Mouse (Mus musculus) liver, embryonic 14.5 days (tissue): ENCODE data around the gene Fam222b. TPM values are rescaled to one million over a fixed set of nuclear protein-coding genes. Genes with fewer than 3 reads are reported as not detected.

Source experiments
- ATAC-seq: fragments of 200-750 bp; cut with Nextera tagmentation; 2 replicates; pipeline ENCODE4 v1.8.0; 2017; ENCODE audit warnings: moderate number of reproducible peaks, mild to moderate bottlenecking, moderate library complexity; ENCODE audit not compliant: insufficient read depth
- DNase-seq, 3 experiments: peaks; one replicate each; pipeline ENCODE4 v3.0.0-alpha.2; 2012 to 2013; ENCODE audit warnings: low read depth in 3 of 3, low spot score in 3 of 3
- H3K27ac ChIP-seq: fragments of 300-500 bp; sonication (generic); 2 replicates; pipeline ENCODE4 v1.5.1; 2014; ENCODE audit warnings: moderate library complexity, mild to moderate bottlenecking, control low read depth, inconsistent platforms
- H3K27me3 ChIP-seq: fragments of 300-500 bp; sonication (generic); 2 replicates; pipeline ENCODE4 v1.6.1; 2014; ENCODE audit warnings: mild to moderate bottlenecking, low read length, moderate library complexity; ENCODE audit not compliant: control insufficient read depth, insufficient read depth
- H3K36me3 ChIP-seq: fragments of 300-500 bp; sonication (generic); replicated peaks from 2 replicates; pipeline ENCODE4 v1.6.1; 2014; ENCODE audit warnings: low read depth; ENCODE audit not compliant: control insufficient read depth, insufficient read depth
- H3K4me1 ChIP-seq, 2 experiments: fragments of 200-500 bp in 1 of 2; fragments of 300-500 bp in 1 of 2; sonication (generic) in 1 of 2; replicated peaks; 2 replicates each; pipeline ENCODE4 v1.6.1; 2012 to 2014; ENCODE audit warnings: antibody characterized with exemption in 1 of 2, inconsistent platforms in 1 of 2, low read length in 1 of 2; ENCODE audit not compliant: control insufficient read depth in 2 of 2, insufficient read depth in 2 of 2
- H3K4me2 ChIP-seq: fragments of 300-500 bp; sonication (generic); 2 replicates; pipeline ENCODE4 v1.6.1; 2014; ENCODE audit warnings: low read depth, mild to moderate bottlenecking, control low read depth, moderate library complexity
- H3K4me3 ChIP-seq, 2 experiments: fragments of 200-500 bp in 1 of 2; fragments of 300-500 bp in 1 of 2; sonication (generic) in 1 of 2; 2 replicates each; pipeline ENCODE4 v1.5.1; 2012 to 2014; ENCODE audit warnings: low read depth in 2 of 2, low read length in 2 of 2, mild to moderate bottlenecking in 2 of 2, control low read depth in 1 of 2, inconsistent platforms in 1 of 2, moderate library complexity in 1 of 2; ENCODE audit not compliant: insufficient read depth in 1 of 2
- H3K9ac ChIP-seq: fragments of 300-500 bp; sonication (generic); replicated peaks from 2 replicates; pipeline ENCODE4 v1.6.1; 2014; ENCODE audit warnings: mild to moderate bottlenecking, control low read depth, moderate library complexity
- H3K9me3 ChIP-seq: fragments of 300-500 bp; sonication (generic); 2 replicates; pipeline ENCODE4 v1.6.1; 2016; ENCODE audit warnings: low read length, mixed read lengths; ENCODE audit not compliant: control insufficient read depth
- CTCF ChIP-seq: IDR thresholded peaks from 2 replicates; pipeline ENCODE4 v1.5.1; 2016; ENCODE audit warnings: antibody characterized with exemption, low read depth, control low read depth
- EP300 ChIP-seq: IDR thresholded peaks from 2 replicates; pipeline ENCODE4 v1.6.1; 2016; ENCODE audit warnings: antibody characterized with exemption, low read depth
- WGBS: fragments of 180-500 bp; shearing (Covaris S2); extraction: QIAGEN DNeasy Blood & Tissue Kit; methylation state at CpG from one replicate; pipeline ENCODE4 v1.1.7; 2014; ENCODE audit not compliant: insufficient replicate concordance; 5-methylcytosine and 5-hydroxymethylcytosine counted together
- polyA plus RNA-seq, 2 experiments: library from polyadenylated mRNA; depleted of rRNA in 1 of 2; stranded (reverse) in 1 of 2; unstranded in 1 of 2; fragments of >200 nt; fragmentation: Nextera tagmentation in 1 of 2; extraction: Ambion mirVana in 1 of 2; gene quantifications; 2 replicates each; pipeline versions ENCODE4 v1.2.1 to v1.2.3; 2012 to 2014

Fam222b gene
- polyA plus RNA-seq, 2 experiments = 2.5 to 3.8 TPM

- TF ChIP-seq EP300 (no peak), CTCF (peak; percentile 100)
- ATAC-seq = peak; percentile 72
- 14% methylated on average over 2 of the region's 2 CpGs for WGBS
- Histone ChIP-seq H3K27ac (no peak overlapping the region), H3K9ac (no peak overlapping the region), H3K4me3 (no peak overlapping the region), H3K27me3 (no peaks in the 10 kb centered on the region), H3K9me3 (no peaks in the 10 kb centered on the region), H3K36me3 (peaks cover 36% of the 10 kb centered on the region), H3K4me2 (no peak overlapping the region), H3K4me1 (peaks cover 6 to 9% of the 10 kb centered on the region in 2 experiments)
- DNase-seq = peak; percentile 81 to 83 (median 82)
These were observed 64.6 kb downstream of the Fam222b start for GRCm38 (mm10) chr11:78159096-78159495.

GRCm38 (mm10) chr11:78159557-78159956 is 65.1 kb downstream of the Fam222b start:
- Histone ChIP-seq H3K4me3 (no peak overlapping the region), H3K9ac (no peak overlapping the region), H3K27me3 (no peaks in the 10 kb centered on the region), H3K9me3 (no peaks in the 10 kb centered on the region), H3K36me3 (peaks cover 36% of the 10 kb centered on the region), H3K27ac (no peak overlapping the region), H3K4me1 (peaks cover 6 to 9% of the 10 kb centered on the region in 2 experiments), H3K4me2 (no peak overlapping the region)
- whole genome bisulfite sequencing = 87% methylated on average over 7 of the region's 7 CpGs
- ATAC-seq (no peak), DNase-seq (no peak)
- TF ChIP-seq CTCF = no peak
- TF ChIP-seq EP300 = no peak

GRCm38 (mm10) chr11:78160171-78160570 is 65.7 kb downstream of the Fam222b start:
- TF ChIP-seq EP300 = no peak
- no peak for TF ChIP-seq CTCF
- Histone ChIP-seq H3K4me1 (peaks cover 6 to 9% of the 10 kb centered on the region in 2 experiments), H3K4me3 (no peak overlapping the region), H3K9me3 (no peaks in the 10 kb centered on the region), H3K27ac (no peak overlapping the region), H3K36me3 (peaks cover 36% of the 10 kb centered on the region), H3K27me3 (no peaks in the 10 kb centered on the region), H3K4me2 (no peak overlapping the region), H3K9ac (no peak overlapping the region)
- no peak for DNase-seq
- 86% methylated on average over 18 of the region's 18 CpGs for WGBS
- ATAC-seq = no peak

GRCm38 (mm10) chr11:78160675-78161074 is 66.2 kb downstream of the Fam222b start:
- Histone ChIP-seq H3K27me3 (no peaks in the 10 kb centered on the region), H3K4me2 (no peak overlapping the region), H3K36me3 (peaks cover 36% of the 10 kb centered on the region), H3K27ac (no peak overlapping the region), H3K9ac (no peak overlapping the region), H3K4me3 (no peak overlapping the region), H3K4me1 (peaks cover 7 to 11% of the 10 kb centered on the region in 2 experiments), H3K9me3 (no peaks in the 10 kb centered on the region)
- no peak for TF ChIP-seq CTCF
- TF ChIP-seq EP300 = no peak
- DNase-seq (no peak), ATAC-seq (no peak)
- WGBS = 84% methylated on average over 3 of the region's 3 CpGs

GRCm38 (mm10) chr11:78161169-78161568 is 66.7 kb downstream of the Fam222b start:
- TF ChIP-seq CTCF (no peak), EP300 (no peak)
- ATAC-seq = no peak
- H3K4me1 ChIP-seq = peaks cover 12 to 16% of the 10 kb centered on the region in 2 experiments
- no peaks in the 10 kb centered on the region for H3K27me3 ChIP-seq
- 71% methylated on average over 14 of the region's 14 CpGs for WGBS
- H3K9me3 ChIP-seq = no peaks in the 10 kb centered on the region
- peaks cover 36% of the 10 kb centered on the region for H3K36me3 ChIP-seq
- H3K9ac ChIP-seq = no peak overlapping the region
- H3K4me3 ChIP-seq = no peak overlapping the region
- H3K4me2 ChIP-seq = no peak overlapping the region
- no peak overlapping the region for H3K27ac ChIP-seq
- DNase-seq = no peak
